Mouse (Mus musculus): ENCODE data around the gene Olfr971.
"Not testable (repeated sequence)": the region's sequence is repeated elsewhere in the genome, so short reads cannot be mapped to it uniquely, and the experiment has no call there.

The Olfr971 gene

DNA sequence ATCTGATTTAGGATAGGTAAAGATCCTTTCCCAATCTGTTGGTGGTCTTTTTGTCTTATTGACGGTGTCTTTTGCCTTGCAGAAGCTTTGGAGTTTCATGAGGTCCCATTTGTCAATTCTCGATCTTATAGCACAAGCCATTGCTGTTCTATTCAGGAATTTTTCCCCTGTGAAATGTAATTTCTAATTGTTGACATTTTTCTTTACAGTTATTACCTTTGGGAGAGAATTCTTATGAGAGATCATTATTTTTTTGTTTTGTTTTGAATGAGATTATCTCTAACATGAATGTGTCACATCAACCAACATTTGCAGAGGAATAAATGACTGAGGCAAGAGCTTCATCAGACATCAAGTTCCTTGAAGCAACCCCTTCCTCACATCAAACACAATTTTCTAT is at the start of gene Olfr971:
TSS of gene Olfr971 (plus strand) at position 301 of the 400 bp plus-strand sequence.
- DNase-seq (ENCODE audit: low spot score) = not testable (repeated sequence)

DNA sequence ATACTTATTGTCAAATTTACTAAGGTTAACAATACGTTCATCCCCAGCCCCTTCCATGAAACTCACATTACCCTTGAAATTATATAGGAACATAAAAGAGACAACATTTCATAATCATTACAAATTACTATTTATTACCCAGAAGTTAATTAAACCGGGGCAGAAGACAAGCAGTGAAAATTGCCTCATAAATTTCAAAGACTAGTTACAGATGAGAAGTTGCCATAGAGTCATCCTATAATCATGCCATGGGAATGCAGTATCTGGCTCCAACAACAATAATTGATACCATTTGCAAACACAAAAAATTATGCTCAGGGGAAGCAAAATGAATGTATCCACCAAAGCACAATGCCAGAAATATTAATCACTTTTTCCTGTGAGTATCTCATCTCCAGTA is 46.1 kb upstream of the Olfr971 start, which contains the start of gene Olfr969:
TSS of gene Olfr969 (plus strand) at position 388 of the 400 bp plus-strand sequence.
- no peak for DNase-seq (ENCODE audit: low spot score)

DNA sequence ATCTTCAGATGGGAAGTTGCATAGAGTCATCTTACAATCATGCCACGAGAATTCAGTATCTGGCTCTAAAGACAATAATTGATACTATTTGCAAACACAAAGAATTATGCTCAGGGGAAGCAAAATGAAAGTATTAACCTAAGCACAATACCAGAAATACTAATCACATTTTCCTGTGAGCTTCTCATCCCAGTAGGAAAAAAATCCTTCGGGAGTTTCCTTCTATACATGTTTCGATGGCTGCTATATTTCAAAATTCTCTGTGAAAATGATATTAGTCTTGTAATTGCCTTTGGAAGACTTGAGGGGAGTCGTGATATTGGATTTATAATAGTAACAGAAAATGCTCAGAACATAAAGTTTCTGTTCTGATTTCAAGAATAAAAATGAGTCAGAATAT is 28.1 kb upstream of the Olfr971 start, which contains the start of gene Olfr970:
TSS of gene Olfr970 (plus strand) at position 301 of the 400 bp plus-strand sequence.
- no peak for DNase-seq (ENCODE audit: low spot score)

- no peak for DNase-seq (ENCODE audit: low spot score)
Measured at GRCm38 (mm10) chr9:39866122-39866521, 29.4 kb downstream of the Olfr971 start, which contains the start of gene Olfr972. Olfr972 (plus strand) TSS chr9:39866422.

DNA sequence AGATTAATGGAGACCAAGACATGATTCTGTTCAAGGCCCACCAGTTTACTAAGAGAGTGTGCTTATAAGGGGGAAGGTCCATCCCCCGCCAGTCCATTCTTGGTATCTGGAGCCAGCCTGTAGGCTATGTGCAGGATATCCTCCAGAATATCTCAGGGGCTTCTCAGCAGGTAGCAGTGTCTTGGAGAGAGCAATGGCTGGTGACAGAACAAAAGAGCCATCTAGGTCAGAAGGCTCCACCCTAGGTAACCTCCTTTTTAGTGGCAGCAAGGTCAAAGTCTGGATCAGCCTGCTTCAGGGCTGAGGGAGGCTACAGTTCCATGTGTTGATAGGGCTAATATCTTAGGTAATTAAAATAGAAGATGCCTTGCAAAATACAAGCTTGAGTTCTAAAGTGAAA is 35.3 kb downstream of the Olfr971 start:
- DNase-seq (ENCODE audit: low spot score) = not testable (repeated sequence)

DNA sequence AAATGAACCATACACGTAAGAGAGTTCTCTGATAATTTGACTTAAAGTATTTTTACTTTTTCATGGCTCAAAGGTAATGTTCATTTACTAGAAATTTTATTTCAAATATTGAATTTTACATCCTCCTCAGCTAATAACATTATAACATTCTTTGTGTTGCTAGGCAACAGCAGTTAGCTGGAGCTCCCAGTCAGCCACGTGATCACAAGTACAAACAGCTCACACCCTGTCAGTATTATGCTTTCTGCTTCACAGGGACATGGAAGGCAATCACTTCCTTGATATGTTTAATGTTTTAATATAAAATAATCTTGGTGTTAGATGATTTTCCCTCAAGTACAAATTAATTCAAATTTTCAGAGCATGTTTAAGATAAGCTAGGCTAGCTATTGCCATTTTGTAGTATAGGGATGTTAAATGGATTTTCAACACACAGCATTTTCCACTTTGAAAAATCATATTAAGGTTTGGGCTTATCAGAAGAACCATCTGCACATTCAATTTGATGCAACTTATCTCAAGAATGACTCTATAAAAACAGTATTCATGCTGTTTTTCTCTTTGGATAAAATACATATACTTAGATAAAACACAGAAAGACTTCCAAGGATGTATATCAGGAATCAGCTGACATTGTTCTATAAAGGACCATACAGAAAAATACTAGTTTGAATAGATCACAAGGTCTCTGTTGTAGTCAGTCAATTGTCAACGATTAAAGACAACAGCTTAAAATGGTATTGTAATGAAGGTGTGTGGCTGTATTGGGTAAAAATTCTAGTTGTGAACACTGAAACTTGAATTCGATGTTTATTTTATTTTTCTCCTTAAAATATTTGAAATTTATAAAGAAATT is 41.1 kb downstream of the Olfr971 start:
- DNase-seq (ENCODE audit: low spot score) = not testable (repeated sequence)
